Mouse (Mus musculus) intestine, embryonic 15.5 days (tissue): ENCODE measurements around the gene Gm10192. TPM values are rescaled to one million over a fixed set of nuclear protein-coding genes. Genes with fewer than 3 reads are reported as not detected.
"Not testable (repeated sequence)": the region's sequence is repeated elsewhere in the genome, so short reads cannot be mapped to it uniquely, and the experiment has no call there.

Experiments used
- ATAC-seq: fragments of 200-750 bp; cut with Nextera tagmentation; 2 replicates; pipeline ENCODE4 v1.8.0; 2017; ENCODE audit warnings: moderate TSS enrichment, moderate library complexity
- H3K27ac ChIP-seq: fragments of 300-500 bp; sonication (generic); 2 replicates; pipeline ENCODE4 v1.5.1; 2015; ENCODE audit warnings: mild to moderate bottlenecking, inconsistent platforms
- H3K27me3 ChIP-seq: fragments of 300-500 bp; sonication (generic); replicated peaks from 2 replicates; pipeline ENCODE4 v1.6.1; 2015; ENCODE audit warnings: inconsistent platforms
- H3K36me3 ChIP-seq: fragments of 300-500 bp; sonication (generic); 2 replicates; pipeline ENCODE4 v1.6.1; 2015; ENCODE audit warnings: inconsistent platforms
- H3K4me1 ChIP-seq: fragments of 300-500 bp; sonication (generic); replicated peaks from 2 replicates; pipeline ENCODE4 v1.6.1; 2015; ENCODE audit warnings: inconsistent platforms
- H3K4me2 ChIP-seq: fragments of 300-500 bp; sonication (generic); replicated peaks from 2 replicates; pipeline ENCODE4 v1.6.1; 2015; ENCODE audit warnings: mild to moderate bottlenecking, inconsistent platforms
- H3K4me3 ChIP-seq: fragments of 300-500 bp; sonication (generic); replicated peaks from 2 replicates; pipeline ENCODE4 v1.5.1; 2015; ENCODE audit warnings: inconsistent platforms
- H3K9ac ChIP-seq: fragments of 300-500 bp; sonication (generic); 2 replicates; pipeline ENCODE4 v1.6.1; 2015; ENCODE audit warnings: inconsistent platforms
- H3K9me3 ChIP-seq: fragments of 300-500 bp; sonication (generic); 2 replicates; pipeline ENCODE4 v1.6.1; 2016; ENCODE audit warnings: inconsistent platforms
- WGBS: fragments of 180-500 bp; shearing (Covaris S2); methylation state at CpG from one replicate; pipeline ENCODE4 v1.1.7; 2015; 5-methylcytosine and 5-hydroxymethylcytosine counted together
- polyA plus RNA-seq: library from polyadenylated mRNA; unstranded; fragments of >200 nt; fragmentation: Nextera tagmentation; extraction: Ambion mirVana; gene quantifications from 2 replicates; pipeline ENCODE4 v1.2.1, GENCODE M21; 2015

Gm10192 gene
- polyA plus RNA-seq, result not detected in 2 replicates

DNA sequence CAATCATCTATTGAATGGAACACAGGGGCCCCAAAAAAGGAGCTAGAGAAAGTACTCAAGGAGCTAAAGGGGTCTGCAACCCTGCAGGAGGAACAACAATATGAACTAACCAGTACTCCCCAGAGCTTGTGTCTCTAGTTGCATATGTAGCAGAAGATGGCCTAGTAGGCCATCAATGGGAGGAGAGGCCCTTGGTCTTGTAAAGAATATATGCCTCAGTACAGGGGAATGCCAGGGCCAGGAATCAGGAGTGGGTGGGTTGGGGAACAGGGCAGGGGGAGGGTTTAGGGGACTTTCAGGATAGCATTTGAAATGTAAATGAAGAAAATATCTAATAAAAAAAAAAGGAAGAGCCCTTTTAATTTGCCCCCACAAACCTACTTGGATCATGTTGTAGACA, at the start of gene Gm10192:
TSS of gene Gm10192 (minus strand) at position 101 of the 400 bp plus-strand sequence.
- H3K4me3 ChIP-seq, H3K4me1 ChIP-seq, ATAC-seq, H3K27ac ChIP-seq, H3K4me2 ChIP-seq, H3K9me3 ChIP-seq, H3K36me3 ChIP-seq, H3K27me3 ChIP-seq, H3K9ac ChIP-seq: not testable (repeated sequence)

DNA sequence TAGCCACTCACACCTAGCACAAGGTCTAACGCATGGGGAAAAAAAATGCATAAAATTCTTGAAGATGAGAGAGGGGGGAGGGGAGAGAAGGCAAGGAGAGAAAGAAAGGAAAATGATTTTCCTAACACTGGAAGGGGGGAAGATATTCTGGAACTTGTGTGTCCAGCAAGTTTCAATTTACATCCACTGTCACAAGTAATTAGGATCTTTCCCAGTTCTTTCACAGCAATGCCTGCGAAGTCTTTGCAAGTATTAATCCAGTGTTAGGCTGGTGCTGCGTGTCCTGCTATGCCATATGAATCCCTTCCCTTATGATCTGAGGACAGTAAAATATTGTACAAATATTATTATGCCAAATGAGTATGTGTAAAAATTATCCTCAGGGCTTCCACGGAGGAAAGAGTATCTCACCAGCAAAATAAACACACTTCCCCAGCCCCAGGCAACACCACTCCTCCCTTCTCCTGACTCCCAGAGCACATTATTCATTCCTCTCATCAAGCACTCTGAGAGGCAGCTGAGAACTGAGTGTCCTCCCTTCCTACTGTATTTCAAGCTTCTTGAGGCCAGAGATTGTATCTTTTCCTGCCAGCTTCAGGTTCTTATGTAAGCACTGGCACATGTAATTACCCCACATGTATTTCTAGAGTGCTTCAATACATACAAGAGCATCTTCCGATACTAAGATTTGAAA, 47.6 kb upstream of the Gm10192 start:
- H3K9ac ChIP-seq, result no peak overlapping the region
- no peak overlapping the region for H3K4me2 ChIP-seq
- ATAC-seq, result no peak
- H3K4me3 ChIP-seq, result no peak overlapping the region
- no peaks in the 10 kb centered on the region for H3K27me3 ChIP-seq
- no peaks in the 10 kb centered on the region for H3K9me3 ChIP-seq
- WGBS, result 37% methylated on average over 5 of the region's 5 CpGs
- H3K27ac ChIP-seq, result no peak overlapping the region
- no peaks in the 10 kb centered on the region for H3K4me1 ChIP-seq
- H3K36me3 ChIP-seq, result no peaks in the 10 kb centered on the region

DNA sequence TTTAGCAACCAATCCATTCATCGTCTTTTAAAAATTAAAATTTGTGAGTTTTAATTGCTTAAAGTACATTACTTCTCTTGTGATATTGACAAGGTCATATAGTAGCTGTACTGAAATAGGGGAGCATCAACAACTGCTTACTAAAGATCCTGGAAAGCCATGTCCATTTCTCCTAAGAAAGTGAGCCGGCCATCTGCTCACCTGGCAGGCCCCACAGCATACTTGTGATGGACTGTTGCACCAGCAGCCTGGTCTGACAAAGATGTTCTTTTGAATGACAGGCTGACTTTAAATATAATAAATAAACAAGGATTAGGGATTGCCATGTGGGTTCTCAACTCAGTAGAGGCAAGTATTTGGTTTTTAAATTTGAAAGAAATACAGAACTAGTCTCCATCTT, 36.7 kb upstream of the Gm10192 start:
- no peak overlapping the region for H3K27ac ChIP-seq
- H3K36me3 ChIP-seq, result no peaks in the 10 kb centered on the region
- no peak overlapping the region for H3K9ac ChIP-seq
- no peak overlapping the region for H3K4me3 ChIP-seq
- H3K9me3 ChIP-seq, result no peaks in the 10 kb centered on the region
- no peaks in the 10 kb centered on the region for H3K4me1 ChIP-seq
- H3K4me2 ChIP-seq, result no peak overlapping the region
- WGBS, result 87% methylated on average over 2 of the region's 2 CpGs
- ATAC-seq, result no peak
- H3K27me3 ChIP-seq, result no peaks in the 10 kb centered on the region

DNA sequence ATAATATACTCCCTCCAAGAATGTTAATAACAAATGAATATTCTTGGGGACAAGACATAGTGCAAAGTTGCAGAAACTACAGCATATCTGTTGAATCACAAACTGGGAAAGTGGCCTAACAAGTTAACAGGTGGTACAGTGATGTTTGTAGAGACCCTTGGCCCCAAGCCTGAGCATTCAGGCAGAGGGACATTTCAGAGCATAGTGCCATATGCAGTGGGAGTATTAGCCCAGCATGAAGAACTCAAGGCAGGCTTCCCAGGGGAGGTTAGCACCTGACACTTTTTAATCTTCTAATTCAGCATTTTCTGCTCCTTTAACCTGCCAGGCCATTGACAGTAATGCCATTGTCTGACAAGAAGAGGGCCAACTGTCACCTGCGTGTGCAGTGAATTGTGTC, 34.9 kb upstream of the Gm10192 start:
- no peak overlapping the region for H3K4me3 ChIP-seq
- WGBS, result 83% methylated on average over 1 of the region's 1 CpGs
- H3K36me3 ChIP-seq, result no peaks in the 10 kb centered on the region
- no peak for ATAC-seq
- no peaks in the 10 kb centered on the region for H3K9me3 ChIP-seq
- H3K27me3 ChIP-seq, result no peaks in the 10 kb centered on the region
- no peaks in the 10 kb centered on the region for H3K4me1 ChIP-seq
- H3K9ac ChIP-seq, result no peak overlapping the region
- H3K4me2 ChIP-seq, result no peak overlapping the region
- no peak overlapping the region for H3K27ac ChIP-seq

DNA sequence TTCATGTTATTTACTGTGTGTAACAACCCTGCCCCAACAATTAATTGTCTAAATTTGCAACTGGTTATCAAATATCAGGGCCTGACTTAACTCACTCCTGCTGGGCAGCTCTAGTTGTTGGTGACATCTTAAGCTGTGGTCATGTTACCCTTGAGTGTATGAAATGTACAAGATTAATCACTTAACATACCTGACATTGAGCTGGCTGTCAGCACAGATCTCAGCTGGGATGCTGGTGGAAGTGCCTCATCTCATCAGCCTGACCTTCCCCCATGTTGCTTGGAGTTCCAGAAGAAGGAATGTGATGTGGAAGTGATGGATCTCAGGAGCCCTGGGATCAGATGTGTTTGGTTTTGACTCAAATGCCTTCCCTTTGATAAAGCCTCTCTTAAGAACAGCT, 29.5 kb upstream of the Gm10192 start:
- no peak overlapping the region for H3K27ac ChIP-seq
- H3K4me2 ChIP-seq, result no peak overlapping the region
- no peak for ATAC-seq
- no peak overlapping the region for H3K4me3 ChIP-seq
- H3K4me1 ChIP-seq, result no peaks in the 10 kb centered on the region
- H3K9me3 ChIP-seq, result no peaks in the 10 kb centered on the region
- no peaks in the 10 kb centered on the region for H3K36me3 ChIP-seq
- H3K9ac ChIP-seq, result no peak overlapping the region
- no peaks in the 10 kb centered on the region for H3K27me3 ChIP-seq

DNA sequence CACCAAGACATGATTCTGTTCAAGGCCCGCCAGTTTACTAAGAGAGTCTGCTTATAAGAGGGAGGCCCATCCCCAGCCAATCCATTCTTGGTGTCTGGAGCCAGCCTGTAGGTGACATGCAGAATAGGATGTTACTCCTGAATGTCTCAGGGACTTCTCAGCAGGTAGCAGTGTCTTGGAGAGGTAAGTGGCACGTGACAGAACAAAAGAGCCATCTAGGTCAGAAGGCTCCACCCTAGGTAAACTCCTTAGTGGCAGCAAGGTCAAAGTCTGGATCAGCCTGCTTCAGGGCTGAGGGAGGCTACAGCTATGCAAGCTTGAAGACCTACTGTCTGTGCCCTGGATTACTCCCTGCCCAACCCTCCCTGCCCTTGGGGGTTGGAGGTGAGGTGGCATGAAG, 20.0 kb upstream of the Gm10192 start:
- H3K9ac ChIP-seq, H3K4me2 ChIP-seq, H3K27me3 ChIP-seq, H3K4me1 ChIP-seq, H3K9me3 ChIP-seq, H3K36me3 ChIP-seq, H3K4me3 ChIP-seq, H3K27ac ChIP-seq: not testable (repeated sequence)
- 53% methylated on average over 2 of the region's 2 CpGs for WGBS
- peak; percentile 47; the same call in 1 of the 2 replicates for ATAC-seq

DNA sequence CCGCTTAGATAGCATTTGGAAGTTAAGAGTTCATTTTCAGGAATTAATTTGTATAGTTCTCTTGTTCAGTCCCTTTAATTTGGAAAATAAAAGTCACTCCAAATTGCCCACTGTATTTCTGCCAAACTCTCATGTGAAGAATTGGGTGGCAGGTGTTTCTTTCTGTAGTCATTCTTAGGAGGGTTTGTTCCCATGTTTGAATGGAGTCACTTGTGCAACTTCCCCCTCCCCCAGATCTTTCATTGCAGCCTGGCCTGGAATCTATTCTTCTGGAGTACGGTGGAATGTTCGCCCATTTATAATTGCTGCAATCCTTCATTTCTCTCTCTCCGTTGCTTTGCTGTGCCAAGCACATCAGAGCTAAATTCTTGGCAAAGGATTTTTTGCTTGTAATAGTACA, 10.2 kb upstream of the Gm10192 start:
- no peaks in the 10 kb centered on the region for H3K9me3 ChIP-seq
- no peak overlapping the region for H3K4me3 ChIP-seq
- H3K9ac ChIP-seq, result no peak overlapping the region
- no peaks in the 10 kb centered on the region for H3K36me3 ChIP-seq
- 60% methylated on average over 4 of the region's 4 CpGs for WGBS
- no peaks in the 10 kb centered on the region for H3K27me3 ChIP-seq
- no peak overlapping the region for H3K27ac ChIP-seq
- H3K4me2 ChIP-seq, result no peak overlapping the region
- no peaks in the 10 kb centered on the region for H3K4me1 ChIP-seq
- ATAC-seq, result no peak

DNA sequence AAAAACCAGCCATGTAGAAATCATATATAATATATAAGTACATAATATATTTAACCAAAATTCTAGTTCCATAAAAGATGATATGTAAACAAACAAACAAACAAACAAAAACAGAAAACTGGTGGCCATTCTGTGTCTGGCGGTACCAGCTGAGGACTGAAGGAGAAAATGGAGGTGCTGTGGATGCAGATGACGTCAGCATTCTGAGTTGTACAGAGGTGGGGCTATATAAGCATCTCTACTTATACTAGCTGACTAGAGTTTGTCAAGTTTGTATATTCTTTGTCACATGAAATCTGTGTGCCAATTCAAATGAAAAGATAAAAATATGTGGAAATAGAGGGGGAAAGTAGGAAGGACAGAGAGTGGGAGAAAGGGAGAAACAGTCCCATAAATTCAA, 9.6 kb upstream of the Gm10192 start:
- no peak overlapping the region for H3K4me2 ChIP-seq
- H3K4me1 ChIP-seq, result no peaks in the 10 kb centered on the region
- H3K9me3 ChIP-seq, result no peaks in the 10 kb centered on the region
- WGBS, result 79% methylated on average over 2 of the region's 2 CpGs
- no peak overlapping the region for H3K4me3 ChIP-seq
- H3K27me3 ChIP-seq, result no peaks in the 10 kb centered on the region
- no peak overlapping the region for H3K9ac ChIP-seq
- ATAC-seq, result no peak
- no peaks in the 10 kb centered on the region for H3K36me3 ChIP-seq
- no peak overlapping the region for H3K27ac ChIP-seq

DNA sequence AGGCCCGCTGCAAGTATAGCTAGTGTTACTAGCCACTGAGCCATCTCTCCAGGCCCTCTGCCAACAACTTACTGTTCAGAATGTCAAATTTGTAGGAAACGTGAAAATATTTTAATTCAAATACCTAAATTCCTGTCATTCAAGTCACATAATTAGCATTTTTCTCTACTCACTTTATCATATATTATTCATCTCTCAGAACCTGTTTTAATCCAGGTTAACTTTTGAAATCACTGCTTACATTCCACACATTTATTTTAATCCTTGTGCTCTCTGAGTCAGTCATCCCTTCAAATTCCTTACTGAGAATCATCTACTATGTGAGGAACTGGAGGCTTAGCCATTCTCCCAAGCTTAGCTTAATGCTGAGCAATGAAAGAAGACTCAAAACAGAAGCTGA, 2.6 kb downstream of the Gm10192 start:
- H3K4me3 ChIP-seq, result no peak overlapping the region
- no peaks in the 10 kb centered on the region for H3K9me3 ChIP-seq
- no peaks in the 10 kb centered on the region for H3K36me3 ChIP-seq
- H3K27ac ChIP-seq, result no peak overlapping the region
- H3K4me1 ChIP-seq, result no peaks in the 10 kb centered on the region
- H3K27me3 ChIP-seq, result no peaks in the 10 kb centered on the region
- H3K4me2 ChIP-seq, result no peak overlapping the region
- no peak overlapping the region for H3K9ac ChIP-seq
- no peak for ATAC-seq
- 81% methylated on average over 2 of the region's 2 CpGs for WGBS

DNA sequence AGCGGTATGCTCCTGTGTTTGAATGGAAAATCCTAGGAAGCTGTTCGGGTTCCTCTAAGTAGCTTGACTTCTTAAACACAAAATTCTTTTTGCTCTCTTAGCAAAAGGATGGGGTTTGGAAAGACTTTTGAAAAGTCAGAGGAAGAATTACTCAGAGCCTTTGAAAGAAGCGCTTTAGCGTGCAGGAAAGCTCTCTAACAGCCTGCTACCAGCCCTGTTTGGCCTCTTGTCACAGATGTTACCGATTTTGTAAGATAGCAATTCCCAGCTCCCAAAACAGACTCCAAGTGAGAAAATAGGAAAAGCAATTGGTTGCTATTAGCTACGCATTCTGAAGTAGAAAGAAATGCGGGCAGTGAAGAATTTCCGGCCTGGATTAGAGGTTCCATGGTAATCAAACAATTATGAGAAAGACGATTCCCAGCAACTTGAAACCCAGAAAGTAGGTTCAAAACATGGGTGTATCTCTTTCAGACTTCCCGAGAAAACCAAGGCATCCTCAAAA, 26.1 kb downstream of the Gm10192 start:
- Histone ChIP-seq H3K4me1 (no peaks in the 10 kb centered on the region), H3K9ac (no peak overlapping the region), H3K4me3 (no peak overlapping the region), H3K27ac (no peak overlapping the region), H3K4me2 (no peak overlapping the region), H3K27me3 (no peaks in the 10 kb centered on the region), H3K36me3 (no peaks in the 10 kb centered on the region), H3K9me3 (no peaks in the 10 kb centered on the region)
- ATAC-seq, result no peak
- 72% methylated on average over 10 of the region's 10 CpGs for WGBS

DNA sequence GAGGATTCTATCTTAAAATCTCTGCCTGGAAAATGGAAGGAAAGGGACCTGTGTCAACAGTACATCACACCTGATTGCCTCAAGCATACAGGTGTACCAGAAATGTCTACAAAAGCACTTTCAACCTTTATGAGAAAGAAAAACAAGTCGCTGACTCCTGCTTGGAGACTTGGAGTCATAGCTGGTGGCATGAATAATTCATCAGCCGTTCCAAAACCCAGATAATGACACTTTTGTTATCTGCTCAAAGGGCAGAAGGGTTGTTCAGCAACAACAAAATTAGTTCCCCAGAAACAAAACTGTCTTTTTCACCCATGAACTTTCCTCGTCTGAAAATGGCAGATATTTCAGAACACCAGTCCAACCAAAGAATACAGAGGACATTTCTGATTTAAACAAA, 26.9 kb downstream of the Gm10192 start:
- WGBS, result 70% methylated on average over 3 of the region's 3 CpGs
- no peaks in the 10 kb centered on the region for H3K27me3 ChIP-seq
- no peak overlapping the region for H3K4me2 ChIP-seq
- no peak overlapping the region for H3K9ac ChIP-seq
- H3K27ac ChIP-seq, result no peak overlapping the region
- H3K4me1 ChIP-seq, result no peaks in the 10 kb centered on the region
- ATAC-seq, result no peak
- H3K36me3 ChIP-seq, result no peaks in the 10 kb centered on the region
- no peaks in the 10 kb centered on the region for H3K9me3 ChIP-seq
- H3K4me3 ChIP-seq, result no peak overlapping the region

DNA sequence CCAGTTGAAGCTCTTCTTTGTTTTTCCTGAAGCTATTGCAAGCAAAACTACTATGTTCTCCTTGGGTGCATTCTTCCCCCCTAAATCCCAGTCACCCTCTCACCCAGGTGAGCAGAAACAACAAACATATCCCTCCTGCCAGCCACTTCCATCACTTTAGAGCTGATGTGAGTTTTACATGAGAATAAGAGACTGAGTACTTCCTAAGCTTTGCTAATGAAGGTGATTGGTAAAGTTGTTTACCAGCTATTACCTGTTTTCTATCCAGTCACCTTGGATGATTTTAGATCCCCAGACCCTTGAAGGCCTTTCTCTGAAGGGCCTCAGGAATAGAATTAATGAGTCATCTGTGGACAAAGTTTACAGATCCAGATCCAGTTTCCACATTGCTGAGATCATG, 29.4 kb downstream of the Gm10192 start:
- H3K4me2 ChIP-seq, result no peak overlapping the region
- no peak overlapping the region for H3K27ac ChIP-seq

DNA sequence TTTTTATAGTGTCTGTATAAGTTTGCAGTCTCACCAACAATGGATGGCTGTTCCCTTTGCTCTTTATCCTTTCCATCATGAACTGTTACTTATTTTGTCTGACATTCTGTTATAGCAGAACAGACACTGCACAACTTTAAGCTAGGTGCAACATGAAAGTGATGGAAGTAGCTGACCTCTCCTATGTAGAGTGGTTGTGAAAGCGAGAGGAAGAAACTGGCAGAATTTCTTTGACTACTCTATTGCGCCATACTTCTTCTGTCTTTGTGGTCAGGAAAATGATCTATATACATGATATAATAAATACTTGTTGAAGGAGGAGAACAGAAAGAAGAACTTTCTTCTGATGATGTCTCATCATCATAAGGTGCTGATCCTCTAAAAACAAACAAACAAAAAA, 40.5 kb downstream of the Gm10192 start:
- no peaks in the 10 kb centered on the region for H3K36me3 ChIP-seq
- H3K9me3 ChIP-seq, result no peaks in the 10 kb centered on the region
- H3K27me3 ChIP-seq, result no peaks in the 10 kb centered on the region
- H3K4me3 ChIP-seq, result no peak overlapping the region
- H3K27ac ChIP-seq, result no peak overlapping the region
- H3K4me1 ChIP-seq, result no peaks in the 10 kb centered on the region
- WGBS, result 96% methylated on average over 2 of the region's 2 CpGs
- no peak overlapping the region for H3K4me2 ChIP-seq
- no peak for ATAC-seq
- no peak overlapping the region for H3K9ac ChIP-seq

More for the DNA sequence above, 29.4 kb downstream of the Gm10192 start:
- Histone ChIP-seq H3K27me3 (no peaks in the 10 kb centered on the region), H3K4me3 (no peak overlapping the region), H3K4me1 (no peaks in the 10 kb centered on the region), H3K9me3 (no peaks in the 10 kb centered on the region), H3K36me3 (no peaks in the 10 kb centered on the region), H3K9ac (no peak overlapping the region)
- no peak for ATAC-seq
